Mouse (Mus musculus) liver, embryonic 14.5 days (tissue): ENCODE data around the gene Sik3.

Experiments used
- CTCF ChIP-seq: IDR thresholded peaks from 2 replicates; pipeline ENCODE4 v1.5.1; 2016; ENCODE audit warnings: antibody characterized with exemption, low read depth, control low read depth
- EP300 ChIP-seq: IDR thresholded peaks from 2 replicates; pipeline ENCODE4 v1.6.1; 2016; ENCODE audit warnings: antibody characterized with exemption, low read depth

DNA sequence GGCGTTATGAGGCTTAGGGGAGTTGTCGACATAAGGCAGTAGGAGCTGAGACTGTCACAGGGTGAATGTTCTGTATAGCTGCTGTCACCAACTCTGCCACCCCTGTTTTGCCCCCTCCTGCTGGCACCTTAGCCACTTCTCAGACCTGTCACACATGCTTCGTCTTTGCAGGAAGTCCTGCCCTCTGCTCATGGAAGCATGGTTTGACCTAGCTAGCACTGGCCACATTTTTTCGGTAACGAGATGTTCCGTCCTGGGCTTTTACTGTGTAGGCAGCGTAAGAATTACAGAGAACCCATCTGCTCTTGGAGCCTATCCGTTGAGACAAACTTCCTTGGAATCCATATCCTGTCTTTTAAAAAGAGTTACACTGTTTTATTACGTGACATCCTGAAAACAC lies 110.1 kb downstream of the Sik3 start:
- TF ChIP-seq CTCF, result no peak
- TF ChIP-seq EP300, result no peak
